Mouse (Mus musculus) liver, embryonic 13.5 days (tissue): Measurements from ENCODE around the gene Sult1b1. TPM values are rescaled to one million over a fixed set of nuclear protein-coding genes. Genes with fewer than 3 reads are reported as not detected.
"Not testable (repeated sequence)": the region's sequence is repeated elsewhere in the genome, so short reads cannot be mapped to it uniquely, and the experiment has no call there.

Experiments
- ATAC-seq: fragments of 200-750 bp; cut with Nextera tagmentation; 2 replicates; pipeline ENCODE4 v1.8.0; 2017; ENCODE audit warnings: low read depth, mild to moderate bottlenecking, moderate number of reproducible peaks, moderate library complexity
- DNase-seq: peaks from one replicate; pipeline ENCODE4 v3.0.0; 2022
- H3K27ac ChIP-seq: fragments of 300-500 bp; sonication (generic); 2 replicates; pipeline ENCODE4 v1.5.1; 2015; ENCODE audit warnings: moderate library complexity, mild to moderate bottlenecking, inconsistent platforms
- H3K27me3 ChIP-seq: fragments of 300-500 bp; sonication (generic); 2 replicates; pipeline ENCODE4 v1.6.1; 2015; ENCODE audit warnings: mild to moderate bottlenecking, inconsistent platforms
- H3K36me3 ChIP-seq: fragments of 300-500 bp; sonication (generic); 2 replicates; pipeline ENCODE4 v1.6.1; 2015; ENCODE audit warnings: mild to moderate bottlenecking, inconsistent platforms
- H3K4me1 ChIP-seq: fragments of 300-500 bp; sonication (generic); replicated peaks from 2 replicates; pipeline ENCODE4 v1.6.1; 2015; ENCODE audit warnings: inconsistent platforms
- H3K4me2 ChIP-seq: fragments of 300-500 bp; sonication (generic); 2 replicates; pipeline ENCODE4 v1.6.1; 2015; ENCODE audit warnings: inconsistent platforms, mild to moderate bottlenecking, moderate library complexity
- H3K4me3 ChIP-seq: fragments of 300-500 bp; sonication (generic); replicated peaks from 2 replicates; pipeline ENCODE4 v1.5.1; 2015; ENCODE audit warnings: mild to moderate bottlenecking, inconsistent platforms
- H3K9ac ChIP-seq: fragments of 300-500 bp; sonication (generic); 2 replicates; pipeline ENCODE4 v1.6.1; 2015; ENCODE audit warnings: mild to moderate bottlenecking, inconsistent platforms
- H3K9me3 ChIP-seq: fragments of 300-500 bp; sonication (generic); replicated peaks from 2 replicates; pipeline ENCODE4 v1.6.1; 2016; ENCODE audit warnings: inconsistent platforms
- WGBS: fragments of 180-500 bp; shearing (Covaris S2); methylation state at CpG from one replicate; pipeline ENCODE4 v1.1.7; 2015; ENCODE audit not compliant: insufficient replicate concordance; 5-methylcytosine and 5-hydroxymethylcytosine counted together
- polyA plus RNA-seq: library from polyadenylated mRNA; unstranded; fragments of >200 nt; fragmentation: Nextera tagmentation; extraction: Ambion mirVana; gene quantifications from 2 replicates; pipeline ENCODE4 v1.2.1, GENCODE M21; 2015

Sult1b1 gene
- polyA plus RNA-seq, 1 experiment from 2014 or later = 0.83 TPM

DNA sequence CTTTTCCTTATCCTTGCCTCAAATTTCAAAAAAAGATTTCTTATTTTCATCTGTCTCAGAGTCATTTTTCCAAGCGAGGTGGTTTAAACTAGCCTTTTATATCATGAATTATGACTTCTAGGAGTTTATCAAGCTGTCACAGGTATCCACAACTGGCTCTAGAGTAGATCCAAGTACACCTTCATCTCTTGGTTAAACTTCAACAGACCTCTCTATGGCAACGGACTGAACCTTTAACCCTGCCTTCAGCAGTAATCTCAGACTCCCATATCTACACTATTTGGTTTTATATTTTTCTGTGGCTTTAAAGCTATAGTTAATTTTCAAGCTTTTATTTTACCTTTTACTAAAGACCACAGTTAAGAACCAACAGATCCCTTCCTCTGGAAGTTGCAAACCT, 5.7 kb downstream of the Sult1b1 start:
- Histone ChIP-seq H3K4me2 (no peak overlapping the region), H3K27ac (no peak overlapping the region), H3K27me3 (no peaks in the 10 kb centered on the region), H3K4me1 (no peaks in the 10 kb centered on the region), H3K9ac (no peak overlapping the region), H3K36me3 (no peaks in the 10 kb centered on the region), H3K9me3 (no peaks in the 10 kb centered on the region), H3K4me3 (no peak overlapping the region)
- ATAC-seq (peak; percentile 67; the same call in 1 of the 2 replicates), DNase-seq (no peak)
- WGBS = 53% methylated on average over 2 of the region's 2 CpGs

DNA sequence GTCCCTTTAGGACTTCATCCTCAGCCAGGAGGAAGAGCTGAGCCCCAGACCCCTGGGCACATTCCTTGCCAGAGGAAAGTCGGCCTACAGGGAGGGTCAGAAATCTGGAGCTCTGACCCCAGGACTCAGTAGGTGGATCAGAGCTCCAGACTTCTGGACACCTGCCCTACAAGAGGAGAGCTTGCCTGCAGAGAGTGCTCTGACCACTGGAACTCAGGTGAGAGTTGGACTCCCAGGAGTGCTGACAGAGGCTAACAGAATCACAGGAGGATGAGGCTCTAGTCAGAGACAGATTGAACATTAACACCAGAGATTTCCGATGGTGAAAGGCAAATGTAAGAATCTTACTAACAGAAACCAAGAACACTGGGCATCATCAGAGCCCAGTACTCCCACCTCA, 14.4 kb downstream of the Sult1b1 start:
- H3K4me3 ChIP-seq, DNase-seq, H3K9ac ChIP-seq, H3K27me3 ChIP-seq, H3K27ac ChIP-seq, H3K4me1 ChIP-seq, H3K4me2 ChIP-seq, H3K9me3 ChIP-seq, H3K36me3 ChIP-seq, ATAC-seq: not testable (repeated sequence)
- WGBS = 59% methylated on average over 2 of the region's 2 CpGs

- Histone ChIP-seq H3K27me3 (no peaks in the 10 kb centered on the region), H3K9me3 (no peaks in the 10 kb centered on the region), H3K4me2 (no peak overlapping the region), H3K36me3 (no peaks in the 10 kb centered on the region), H3K27ac (no peak overlapping the region), H3K4me3 (no peak overlapping the region), H3K9ac (no peak overlapping the region), H3K4me1 (no peaks in the 10 kb centered on the region)
- WGBS = 55% methylated on average over 4 of the region's 4 CpGs
- DNase-seq (no peak), ATAC-seq (no peak)
Measured at GRCm38 (mm10) chr5:87505776-87506458, 32.1 kb downstream of the Sult1b1 start.

- Histone ChIP-seq H3K36me3 (no peaks in the 10 kb centered on the region), H3K4me1 (no peaks in the 10 kb centered on the region), H3K4me3 (no peak overlapping the region), H3K27ac (no peak overlapping the region), H3K9me3 (no peaks in the 10 kb centered on the region), H3K27me3 (no peaks in the 10 kb centered on the region), H3K4me2 (no peak overlapping the region), H3K9ac (no peak overlapping the region)
- ATAC-seq (no peak), DNase-seq (no peak)
- 58% methylated on average over 1 of the region's 1 CpGs for WGBS
Measured at GRCm38 (mm10) chr5:87502687-87503086, 35.3 kb downstream of the Sult1b1 start.

DNA sequence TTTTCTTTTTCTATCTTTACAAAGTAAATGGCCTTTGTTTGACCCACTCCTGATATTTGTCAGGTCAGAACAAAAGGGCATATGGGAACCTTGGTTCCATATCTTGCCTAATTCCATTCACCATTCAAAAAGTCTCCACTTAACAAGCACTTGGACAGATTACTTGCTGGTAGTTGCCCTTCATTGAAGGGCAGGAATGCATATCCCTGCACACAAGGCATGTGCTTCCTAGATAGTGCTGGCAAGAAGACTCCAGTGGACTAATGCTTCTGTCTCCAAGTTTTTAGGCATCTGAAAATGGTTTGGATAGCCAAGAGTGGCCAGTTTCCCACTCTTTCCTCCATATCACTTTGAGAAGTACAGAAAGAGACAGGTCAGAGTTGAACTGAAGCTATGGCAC, 38.7 kb downstream of the Sult1b1 start:
- no peaks in the 10 kb centered on the region for H3K36me3 ChIP-seq
- ATAC-seq (no peak), DNase-seq (no peak)
- no peak overlapping the region for H3K4me3 ChIP-seq
- H3K4me1 ChIP-seq = no peaks in the 10 kb centered on the region
- H3K27ac ChIP-seq = no peak overlapping the region
- no peak overlapping the region for H3K9ac ChIP-seq
- H3K27me3 ChIP-seq = no peaks in the 10 kb centered on the region
- H3K9me3 ChIP-seq = no peaks in the 10 kb centered on the region
- no peak overlapping the region for H3K4me2 ChIP-seq

DNA sequence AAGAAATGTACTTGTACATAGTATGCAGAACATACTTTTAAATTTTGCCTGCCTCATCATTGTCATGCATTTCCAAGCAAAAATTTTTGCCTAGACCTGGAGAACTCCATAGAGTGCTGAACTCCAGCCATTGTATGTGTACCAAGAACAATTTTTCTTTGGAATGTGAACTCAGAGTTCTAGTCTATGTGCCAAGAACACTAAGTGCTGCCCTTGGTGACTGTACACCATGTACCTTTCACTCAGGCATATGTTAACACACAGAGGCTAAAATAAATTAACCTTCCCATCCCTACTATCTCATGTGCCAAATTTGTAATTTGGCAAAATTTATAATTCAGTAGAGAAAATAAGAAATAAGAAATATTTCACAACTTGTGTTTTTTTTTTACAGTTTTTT, 39.1 kb downstream of the Sult1b1 start:
- Histone ChIP-seq H3K4me1 (no peaks in the 10 kb centered on the region), H3K9ac (no peak overlapping the region), H3K4me3 (no peak overlapping the region), H3K4me2 (no peak overlapping the region), H3K27me3 (no peaks in the 10 kb centered on the region), H3K9me3 (no peaks in the 10 kb centered on the region), H3K27ac (no peak overlapping the region), H3K36me3 (no peaks in the 10 kb centered on the region)
- DNase-seq (no peak), ATAC-seq (no peak)

- Histone ChIP-seq H3K4me3 (no peak within 1 kb of the TSS), H3K27me3 (no peaks in the 10 kb centered on the region), H3K36me3 (no peaks in the 10 kb centered on the region), H3K4me1 (no peaks in the 10 kb centered on the region), H3K9me3 (no peaks in the 10 kb centered on the region), H3K9ac (no peak within 1 kb of the TSS), H3K27ac (no peak within 1 kb of the TSS), H3K4me2 (no peak within 1 kb of the TSS)
- 67% methylated on average over 1 of the region's 1 CpGs for WGBS
- no peak for DNase-seq
- ATAC-seq = no peak
Measured at GRCm38 (mm10) chr5:87490771-87491170, 47.2 kb downstream of the Sult1b1 start, which contains the start of gene Ugt2a1. TSS of gene Ugt2a1 (minus strand) at chr5:87490871.

- H3K36me3 ChIP-seq, H3K4me2 ChIP-seq, H3K4me3 ChIP-seq, DNase-seq, H3K9me3 ChIP-seq, ATAC-seq, H3K9ac ChIP-seq, H3K27me3 ChIP-seq, H3K27ac ChIP-seq, H3K4me1 ChIP-seq: not testable (repeated sequence)
- WGBS = 60% methylated on average over 1 of the region's 1 CpGs
Measured at GRCm38 (mm10) chr5:87486706-87487105, 51.3 kb downstream of the Sult1b1 start, which contains the start of gene Gm43638. TSS of gene Gm43638 (minus strand) at chr5:87486806.

- H3K27ac ChIP-seq = no peak within 1 kb of the TSS
- 63% methylated on average over 5 of the region's 5 CpGs for WGBS
- ATAC-seq (no peak), DNase-seq (no peak)
- no peak within 1 kb of the TSS for H3K4me2 ChIP-seq
- H3K36me3 ChIP-seq = no peaks in the 10 kb centered on the region
- no peak within 1 kb of the TSS for H3K9ac ChIP-seq
- no peaks in the 10 kb centered on the region for H3K9me3 ChIP-seq
- H3K4me1 ChIP-seq = no peaks in the 10 kb centered on the region
- no peaks in the 10 kb centered on the region for H3K27me3 ChIP-seq
- no peak within 1 kb of the TSS for H3K4me3 ChIP-seq
Measured at GRCm38 (mm10) chr5:87482160-87482559, 55.8 kb downstream of the Sult1b1 start, which contains the start of gene Ugt2a2. TSS of gene Ugt2a2 (minus strand) at chr5:87482260.

Other genes starting within 250 kb of the Sult1b1 start
- 0.05 TPM in 1 of 2 replicates, not detected in the other for gene Ugt2a3, start 201.0 kb downstream of the Sult1b1 start, polyA plus RNA-seq
- gene Ugt2b38, start 114.0 kb downstream of the Sult1b1 start, polyA plus RNA-seq = not detected in 2 replicates
- gene Ugt2a2, start 55.9 kb downstream of the Sult1b1 start, polyA plus RNA-seq = not detected in 2 replicates
- gene Gm43638, start 51.4 kb downstream of the Sult1b1 start, polyA plus RNA-seq = not detected in 2 replicates
- not detected in 2 replicates for gene Ugt2a1, start 47.3 kb downstream of the Sult1b1 start, polyA plus RNA-seq
- 1.5 and 2.0 TPM in 2 replicates for gene Sult1d1, start 30.8 kb upstream of the Sult1b1 start, polyA plus RNA-seq
- not detected in 2 replicates for gene Sult1e1, start 53.4 kb upstream of the Sult1b1 start, polyA plus RNA-seq
- gene Csn1s1, start 128.0 kb upstream of the Sult1b1 start, polyA plus RNA-seq = not detected in 2 replicates
- not detected in 2 replicates for gene Csn2, start 161.4 kb upstream of the Sult1b1 start, polyA plus RNA-seq
- gene Csn1s2a, start 236.4 kb upstream of the Sult1b1 start, polyA plus RNA-seq = not detected in 2 replicates